Mouse (Mus musculus): ENCODE measurements around the gene Fhad1. TPM values are rescaled to one million over a fixed set of nuclear protein-coding genes. Genes with fewer than 3 reads are reported as not detected.

Fhad1 gene
- total and polyA plus RNA-seq, 3 experiments = 4.8 to 8.6 (median 5.5) TPM

DNA sequence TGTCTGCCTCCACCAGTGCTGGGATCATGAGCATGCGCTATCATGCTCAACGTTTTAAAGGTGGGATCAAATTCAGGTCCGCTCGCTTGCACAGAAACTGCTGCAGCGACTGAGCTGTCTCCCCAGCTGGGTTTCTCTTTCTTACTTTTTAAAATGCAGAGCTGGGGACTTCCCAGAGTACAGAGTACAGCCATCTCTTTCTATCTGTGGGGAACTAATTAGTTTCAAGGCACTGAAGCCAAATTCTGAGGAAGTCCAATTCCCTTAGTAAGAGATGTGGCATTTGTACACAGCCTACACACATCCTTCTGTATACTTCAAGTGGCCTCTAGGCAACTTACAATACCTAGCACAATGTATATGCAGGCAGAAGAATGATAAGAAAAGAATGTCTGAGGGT lies 62.1 kb downstream of the Fhad1 start:
- peak overlapping the region in 1 of 3 experiments; percentile 37 for H3K4me3 ChIP-seq (replicated peaks in 1 of 3; ENCODE audit: low read depth in 2 of 3, low read length in 2 of 3, poor library complexity in 1 of 3)
- H3K79me2 ChIP-seq (replicated peaks; ENCODE audit: control insufficient read depth, extremely low read depth, insufficient read depth, poor library complexity, severe bottlenecking) = no peaks in the 10 kb centered on the region
- no peaks in the 10 kb centered on the region for H3K27me3 ChIP-seq (replicated peaks)
- in situ Hi-C loops (cut with MboI; ENCODE audit: low pct_ligation_motif_present, low pct_unique_long_range_greater_than_20kb, low sequenced_read_pairs) (loop anchor here (10.0 to 25.0 kb wide), 2 partner anchors 338 to 541 kb away; partner anchors contain the start of genes Clcnkb, Hspb7 and Tmem82), dilution Hi-C loops (cut with MboI; ENCODE audit: extremely low pct_ligation_motif_present, extremely low pct_unique_long_range_greater_than_20kb, low sequenced_read_pairs) (no loop called here)
- H3K4me1 ChIP-seq (ENCODE audit: control insufficient read depth in 1 of 2, insufficient read depth in 2 of 2) = peaks cover 39 to 59% of the 10 kb centered on the region in 2 experiments
- H3K36me3 ChIP-seq (replicated peaks in 1 of 2; ENCODE audit: control insufficient read depth in 1 of 2, insufficient read depth in 1 of 2, low read length in 1 of 2) = peaks cover 0 to 24% of the 10 kb centered on the region in 2 experiments
- peak overlapping the region; percentile 97 for H3K27ac ChIP-seq (ENCODE audit: insufficient read depth, low read depth)
- H3K4me2 ChIP-seq (ENCODE audit: insufficient read depth, low read depth, poor library complexity, severe bottlenecking) = peak overlapping the region; percentile 96
- peak; percentile 89 for DNase-seq (ENCODE audit: extremely low read depth)
- H3K9ac ChIP-seq (ENCODE audit: insufficient read depth, low read depth) = peak overlapping the region; percentile 17; the same call in 1 of the 2 replicates
- TF ChIP-seq MAFK (IDR thresholded peaks at IDR 0.05; ENCODE audit: insufficient replicate concordance, low read length) = 0 out of 2 replicates have a peak, but pooled peaks have one; percentile 39
- TF ChIP-seq SIN3A (IDR thresholded peaks at IDR 0.05; ENCODE audit: low read length) = peak; percentile 52
- 0 out of 2 replicates have a peak, but pooled peaks have one; percentile 55 for TF ChIP-seq MXI1 (IDR thresholded peaks at IDR 0.05; ENCODE audit: low read depth, low read length)
- TF ChIP-seq CHD2 (IDR thresholded peaks at IDR 0.05; ENCODE audit: low read length) = 0 out of 2 replicates have a peak, but pooled peaks have one; percentile 14
- TF ChIP-seq BHLHE40 (IDR thresholded peaks at IDR 0.05; ENCODE audit: low read depth, low read length) = peak; percentile 75
- peak; percentile 70; the same call in 1 of the 2 replicates for TF ChIP-seq MEF2A (IDR thresholded peaks at IDR 0.05; ENCODE audit: borderline replicate concordance, low read depth, low read length)
- no peak for TF ChIP-seq JUN (IDR thresholded peaks at IDR 0.05; ENCODE audit: insufficient read depth, low read depth, low read length)
- TF ChIP-seq MAX (IDR thresholded peaks at IDR 0.05; ENCODE audit: low read length) = peak; percentile 44; the same call in 1 of the 2 replicates
- 0 out of 2 replicates have a peak, but pooled peaks have one; percentile 49 for TF ChIP-seq TBP (conservative IDR thresholded peaks at IDR 0.05; ENCODE audit: low read depth, low read length)
- peak; percentile 81 for TF ChIP-seq NRF1 (IDR thresholded peaks at IDR 0.05; ENCODE audit: low read depth, low read length)
- no peak for TF ChIP-seq SMC3 (IDR thresholded peaks at IDR 0.05; ENCODE audit: low read depth, low read length)
- peak; percentile 68; the same call in 1 of the 2 replicates for TF ChIP-seq TCF12 (IDR thresholded peaks at IDR 0.05; ENCODE audit: low read depth, low read length)
- TF ChIP-seq USF1 (IDR thresholded peaks at IDR 0.05; ENCODE audit: low read depth, low read length) = no peak
- TF ChIP-seq ETS1 (conservative IDR thresholded peaks at IDR 0.05; ENCODE audit: low read depth, low read length) = peak; percentile 89
- TF ChIP-seq EP300 (IDR thresholded peaks at IDR 0.05; ENCODE audit: low read length) = peak; percentile 86
- TF ChIP-seq MAZ (IDR thresholded peaks at IDR 0.05; ENCODE audit: low read depth, low read length) = no peak
- TF ChIP-seq POLR2A (IDR thresholded peaks at IDR 0.05; ENCODE audit: low read depth, low read length) = peak; percentile 40; the same call in 1 of the 2 replicates
- TF ChIP-seq JUND (conservative IDR thresholded peaks at IDR 0.05; ENCODE audit: low read depth, low read length) = no peak
- 0 out of 2 replicates have a peak, but pooled peaks have one; percentile 29 for TF ChIP-seq NELFE (IDR thresholded peaks at IDR 0.05; ENCODE audit: low read depth, low read length)
- TF ChIP-seq IRF4 (IDR thresholded peaks at IDR 0.05; ENCODE audit: low read depth, low read length) = peak; percentile 59; the same call in 1 of the 2 replicates
- peak; percentile 17; the same call in 1 of the 2 replicates for TF ChIP-seq HCFC1 (IDR thresholded peaks at IDR 0.05; ENCODE audit: low read depth, low read length)
- 0 out of 2 replicates have a peak, but pooled peaks have one; percentile 37 for TF ChIP-seq MYC (IDR thresholded peaks at IDR 0.05; ENCODE audit: low read depth, low read length)
- H3K9me3 ChIP-seq (replicated peaks; ENCODE audit: low read length) = peaks cover 4% of the 10 kb centered on the region
